Mouse (Mus musculus): ENCODE measurements around the gene Clstn3. TPM values are rescaled to one million over a fixed set of nuclear protein-coding genes. Genes with fewer than 3 reads are reported as not detected.
A peak's percentile ranks its signal among the peaks of the same experiment; 100 is the strongest.
"Not testable (repeated sequence)": the region's sequence is repeated elsewhere in the genome, so short reads cannot be mapped to it uniquely, and the experiment has no call there.

The Clstn3 gene
- total RNA-seq, 2 experiments from 2014 or later: 0.34 to 1.1 TPM

DNA sequence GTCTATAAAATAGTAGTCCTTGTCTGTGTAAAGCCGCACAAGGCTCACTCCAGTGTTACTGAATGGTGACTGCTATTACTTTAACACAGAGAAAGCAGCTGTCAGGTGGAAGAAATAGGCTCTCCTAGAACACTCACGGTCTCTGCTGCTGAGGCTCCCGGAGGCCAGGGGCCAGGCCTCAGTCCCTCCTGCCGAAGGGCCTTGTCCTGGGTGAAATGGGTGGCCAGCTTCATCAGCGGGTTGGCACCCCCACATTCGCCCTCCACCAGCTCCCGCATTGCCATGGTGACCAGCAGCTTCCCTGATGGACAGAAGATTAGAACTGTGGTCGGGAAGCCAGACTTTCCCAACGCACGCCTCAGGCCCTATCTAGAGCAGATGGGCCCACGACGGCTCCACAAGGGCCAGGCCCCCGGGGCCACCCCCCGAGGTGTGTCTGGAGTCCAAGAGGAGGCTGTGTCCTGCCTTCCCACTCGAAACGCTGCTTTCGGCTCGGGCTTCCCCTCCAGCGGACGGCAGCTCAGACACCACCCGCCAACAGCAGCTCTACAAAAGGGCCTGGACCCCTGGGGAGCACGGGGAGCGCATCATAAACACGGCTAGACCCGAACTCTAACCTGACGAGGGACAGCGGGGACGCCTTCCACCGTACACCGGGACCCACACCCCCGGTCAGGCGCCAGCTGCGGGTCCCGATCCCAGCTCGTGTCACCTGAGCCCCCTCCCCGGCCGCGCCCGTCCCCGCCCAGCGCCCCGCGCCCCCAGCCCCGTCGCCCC, 50.3 kb downstream of the Clstn3 start:
- peak; percentile 15 for DNase-seq (ENCODE audit: low spot score)

DNA sequence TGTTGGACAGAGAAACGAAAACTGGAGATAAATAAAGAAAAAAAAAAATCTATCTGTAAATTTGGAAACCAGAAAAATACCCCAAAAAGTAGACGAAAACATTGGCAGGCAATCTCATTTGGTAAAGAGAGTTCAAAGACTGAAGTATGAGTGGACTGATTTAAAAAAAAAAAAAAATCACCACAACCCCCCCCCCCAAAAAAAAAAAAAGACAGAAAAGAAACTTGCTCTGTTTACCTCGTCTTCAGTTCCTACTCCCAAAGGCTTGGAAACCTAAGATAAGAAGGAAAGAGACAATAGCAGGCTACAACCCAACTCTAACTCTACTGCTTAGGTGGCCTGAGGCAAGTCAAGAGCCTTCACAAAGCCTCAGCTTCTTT, 50.8 kb downstream of the Clstn3 start:
- no peak for DNase-seq (ENCODE audit: low spot score)

DNA sequence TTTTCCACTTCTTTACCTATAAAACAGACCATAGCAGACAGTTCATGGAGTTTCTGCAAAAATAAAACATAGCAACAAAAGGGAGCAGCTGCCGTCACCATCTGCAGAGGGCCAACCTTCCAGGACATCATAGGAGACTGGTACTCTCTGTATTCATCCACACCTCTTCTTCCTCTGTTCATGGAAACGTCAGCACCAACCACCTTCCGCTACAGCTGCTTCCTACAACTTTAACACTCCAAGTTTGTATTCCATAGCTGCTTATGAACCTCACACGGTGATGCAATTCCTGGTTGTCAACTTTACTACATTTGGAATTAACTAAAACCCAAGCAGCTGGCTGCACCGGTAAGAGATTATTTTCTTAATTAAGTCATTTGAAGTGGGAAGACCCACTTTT, 56.2 kb downstream of the Clstn3 start:
- DNase-seq (ENCODE audit: low spot score): no peak

DNA sequence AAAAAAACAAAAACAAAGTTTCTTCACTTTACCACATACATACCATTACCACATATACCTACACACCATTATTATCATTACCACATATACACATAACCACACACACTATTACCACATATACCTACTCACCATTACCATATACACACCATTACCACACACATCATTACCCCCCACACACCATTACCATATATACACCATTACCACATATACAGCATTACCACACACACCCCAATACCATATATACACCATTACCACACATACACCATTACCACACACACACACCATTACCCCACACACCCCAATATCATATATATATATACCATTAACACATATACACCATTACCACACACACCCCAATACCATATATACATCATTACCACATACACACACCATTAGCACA, 57.4 kb downstream of the Clstn3 start:
- DNase-seq (ENCODE audit: low spot score): no peak

DNA sequence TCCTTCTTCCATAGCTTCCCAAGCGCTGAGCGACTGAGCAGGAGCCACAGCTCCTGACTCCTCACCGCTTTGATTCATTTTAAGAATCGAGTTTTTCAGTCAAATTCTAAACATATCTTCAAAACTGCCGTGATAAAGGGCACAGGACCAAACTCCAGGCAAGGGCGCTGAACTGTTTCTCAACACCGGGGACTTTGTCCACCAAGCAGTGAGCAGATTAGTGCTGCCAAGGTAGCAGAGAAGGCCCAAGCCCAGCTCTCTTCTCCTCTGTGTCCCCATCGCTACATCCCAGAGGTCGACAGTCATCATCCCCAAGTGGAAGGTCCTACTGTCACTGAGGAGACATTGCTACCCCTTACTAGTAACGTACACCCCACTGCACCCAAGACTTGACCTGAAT, 58.3 kb downstream of the Clstn3 start:
- no peak for DNase-seq (ENCODE audit: low spot score)

DNA sequence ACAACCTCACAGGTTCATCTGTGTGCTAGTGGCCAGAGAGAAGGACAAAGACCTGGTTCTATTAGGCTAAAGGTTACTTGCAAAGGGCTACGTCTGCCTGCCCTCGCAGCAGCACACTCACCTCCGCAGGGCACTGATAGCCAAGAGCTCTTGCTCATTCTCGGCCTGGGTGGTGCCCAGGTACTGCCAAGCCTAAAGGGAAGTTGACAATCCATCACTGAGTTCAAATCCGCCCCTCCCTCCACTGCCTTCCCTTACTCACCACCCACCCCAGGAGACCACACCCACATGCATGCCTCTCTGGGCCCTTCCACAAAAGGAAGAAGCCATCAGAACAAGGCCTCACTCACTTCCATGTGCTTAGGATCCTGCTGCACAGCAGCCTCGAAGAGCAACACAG, 64.9 kb downstream of the Clstn3 start:
- DNase-seq (ENCODE audit: low spot score): no peak

DNA sequence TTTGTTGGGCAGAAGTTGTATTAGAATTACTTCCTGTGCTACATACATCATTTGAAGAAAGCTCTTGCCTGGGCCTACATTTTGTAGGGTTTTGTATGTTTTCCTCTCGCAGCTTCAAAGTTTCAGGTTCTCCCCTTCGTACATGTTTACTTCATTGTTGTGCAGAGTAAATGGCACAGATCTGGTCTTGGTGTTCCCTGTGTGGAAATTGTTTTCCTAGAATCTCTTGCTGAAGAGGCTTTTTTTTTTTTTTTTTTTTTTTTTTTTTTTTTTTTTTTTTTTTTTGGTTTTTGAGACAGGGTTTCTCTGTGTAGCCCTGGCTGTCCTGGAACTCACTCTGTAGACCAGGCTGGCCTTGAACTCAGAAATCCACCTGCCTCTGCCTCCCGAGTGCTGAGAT, 69.6 kb downstream of the Clstn3 start:
- DNase-seq (ENCODE audit: low spot score): not testable (repeated sequence)

Other genes with a start within 250 kb of the Clstn3 start
- gene Vmn2r27, start 232.9 kb downstream of the Clstn3 start, total RNA-seq (2021): not detected
- gene Cd163, start 160.1 kb downstream of the Clstn3 start, total RNA-seq (2021): 1 to 10 TPM; 6.6 to 6.9 TPM
- 10 to 100 TPM; 20.2 to 20.6 TPM for gene Pex5, start 49.7 kb downstream of the Clstn3 start, total RNA-seq (2021)
- gene C1rl, start 28.3 kb upstream of the Clstn3 start, total RNA-seq (2021): under 1 TPM; 0.50 to 0.57 TPM
- gene C1ra, start 47.6 kb upstream of the Clstn3 start, total RNA-seq (2021): 10 to 100 TPM in 1 of 2 experiments, 1 to 10 TPM in 1; 8.4 to 10.8 TPM
- 10 to 100 TPM; 16.3 to 26.1 TPM for gene C1s1, start 77.6 kb upstream of the Clstn3 start, total RNA-seq (2021)
- gene C1rb, start 105.5 kb upstream of the Clstn3 start, total RNA-seq (2021): 1 to 10 TPM in 1 of 2 experiments, under 1 TPM in 1; 0.84 to 1.4 TPM
- gene C1s2, start 171.3 kb upstream of the Clstn3 start, total RNA-seq (2021): under 1 TPM; 0.48 to 0.76 TPM
- 10 to 100 TPM; 14.4 to 17.8 TPM for gene Lpcat3, start 198.2 kb upstream of the Clstn3 start, total RNA-seq (2021)
- 10 to 100 TPM; 58.4 to 60.4 TPM for gene Emg1, start 247.4 kb upstream of the Clstn3 start, total RNA-seq (2021)
- gene Phb2, start 247.5 kb upstream of the Clstn3 start, total RNA-seq (2021): 100 to 1,000 TPM; 134 to 155 TPM